Mouse (Mus musculus): ENCODE measurements at regions not wholly inside any gene's neighbourhood (a gene's known extent, or its start where the extent isn't known, plus 50 kb on each side); places are given as distances from the start of the nearest gene placed in this dataset.

GRCm38 (mm10) chr3:80631391-80631790, 171.2 kb downstream of the Gria2 start:
- no peak for ATAC-seq
- Histone ChIP-seq H3K4me2 (replicated peaks) (no peak overlapping the region), H3K36me3 (no peaks in the 10 kb centered on the region), H3K4me1 (replicated peaks) (no peaks in the 10 kb centered on the region), H3K9ac (replicated peaks) (no peak overlapping the region), H3K4me3 (replicated peaks) (no peak overlapping the region), H3K27me3 (no peaks in the 10 kb centered on the region), H3K9me3 (no peaks in the 10 kb centered on the region), H3K27ac (no peak overlapping the region)

DNA sequence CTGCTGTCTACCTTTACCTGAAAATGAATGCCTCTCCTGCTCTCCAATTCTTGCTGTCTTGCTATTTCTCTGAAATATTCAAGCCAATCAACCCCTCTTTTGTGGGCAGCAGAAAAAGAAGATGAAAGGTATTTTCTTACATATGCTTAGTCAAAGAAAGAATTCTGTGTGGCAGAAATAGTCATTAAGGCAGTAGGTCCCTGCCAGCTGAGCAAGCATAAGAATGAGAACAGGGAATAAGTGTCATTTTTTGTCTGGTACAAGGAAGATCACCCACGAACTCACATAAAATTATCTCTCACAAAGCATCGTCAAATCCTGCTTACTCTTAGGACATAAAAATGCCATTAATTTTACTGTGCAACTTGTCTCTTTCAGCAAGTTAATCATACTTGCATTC, 192.2 kb downstream of the Gria2 start:
- no peak overlapping the region for H3K27ac ChIP-seq
- H3K4me1 ChIP-seq (replicated peaks), result 0 out of 2 replicates have a peak, but pooled peaks cover 5% of the 10 kb centered on the region
- ATAC-seq, result no peak
- H3K36me3 ChIP-seq, result no peaks in the 10 kb centered on the region
- no peak overlapping the region for H3K9ac ChIP-seq (replicated peaks)
- H3K27me3 ChIP-seq, result no peaks in the 10 kb centered on the region
- no peak overlapping the region for H3K4me2 ChIP-seq (replicated peaks)
- H3K9me3 ChIP-seq, result no peaks in the 10 kb centered on the region
- 74% methylated on average over 2 of the region's 2 CpGs for WGBS
- H3K4me3 ChIP-seq (replicated peaks), result no peak overlapping the region

DNA sequence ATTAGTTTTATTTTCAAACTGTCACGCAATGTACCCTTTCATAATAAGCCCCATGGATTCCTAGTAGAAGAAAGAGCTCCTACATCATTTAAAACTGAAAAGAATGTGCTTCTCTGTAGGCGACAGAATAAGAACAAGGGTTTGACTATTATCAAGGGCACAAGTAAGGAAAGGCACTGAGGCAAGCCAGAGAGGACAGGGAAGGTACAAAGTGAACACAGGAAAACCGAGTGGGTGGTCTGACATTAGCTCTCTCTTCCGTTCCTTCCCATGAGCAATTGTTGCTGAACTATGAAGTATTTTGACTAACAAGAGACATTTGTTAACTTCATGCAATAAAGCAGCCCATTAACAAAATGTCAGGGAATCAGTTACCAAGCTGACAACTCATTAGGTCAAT, 194.2 kb downstream of the Gria2 start:
- Histone ChIP-seq H3K27me3 (no peaks in the 10 kb centered on the region), H3K4me3 (replicated peaks) (no peak overlapping the region), H3K4me1 (replicated peaks) (0 out of 2 replicates have a peak, but pooled peaks cover 5% of the 10 kb centered on the region), H3K9me3 (no peaks in the 10 kb centered on the region), H3K9ac (replicated peaks) (no peak overlapping the region), H3K36me3 (no peaks in the 10 kb centered on the region), H3K4me2 (replicated peaks) (no peak overlapping the region), H3K27ac (no peak overlapping the region)
- WGBS, result 39% methylated on average over 4 of the region's 4 CpGs
- no peak for ATAC-seq

GRCm38 (mm10) chr3:80607809-80608208, 194.8 kb downstream of the Gria2 start:
- Histone ChIP-seq H3K9ac (replicated peaks) (no peak overlapping the region), H3K36me3 (no peaks in the 10 kb centered on the region), H3K9me3 (no peaks in the 10 kb centered on the region), H3K27ac (no peak overlapping the region), H3K4me2 (replicated peaks) (no peak overlapping the region), H3K4me1 (replicated peaks) (0 out of 2 replicates have a peak, but pooled peaks cover 5% of the 10 kb centered on the region), H3K27me3 (no peaks in the 10 kb centered on the region), H3K4me3 (replicated peaks) (no peak overlapping the region)
- ATAC-seq, result no peak
- 26% methylated on average over 2 of the region's 2 CpGs for WGBS

DNA sequence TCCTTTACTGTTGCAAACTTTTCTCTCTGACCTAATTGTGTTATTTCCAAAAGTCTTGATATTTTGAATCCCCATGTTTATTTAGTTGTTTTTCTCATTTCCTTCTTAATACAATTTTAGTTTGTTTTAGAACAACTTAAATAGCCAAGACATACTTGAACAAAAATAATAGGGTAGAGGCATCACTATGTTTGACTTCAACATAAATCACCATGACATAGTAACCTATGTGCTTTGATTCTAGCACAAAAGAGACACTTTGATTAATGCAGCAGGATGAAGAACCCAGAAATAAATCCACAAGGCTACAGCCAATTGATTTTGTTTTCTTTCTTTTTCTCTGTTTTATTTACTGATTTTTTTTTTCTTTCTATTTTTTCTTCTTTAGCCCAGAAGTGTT, 205.1 kb downstream of the Gria2 start:
- Histone ChIP-seq H3K4me3 (replicated peaks) (no peak overlapping the region), H3K36me3 (no peaks in the 10 kb centered on the region)

GRCm38 (mm10) chr3:80567514-80567913, 235.1 kb downstream of the Gria2 start:
- Histone ChIP-seq H3K4me3 (replicated peaks) (no peak overlapping the region), H3K9ac (replicated peaks) (no peak overlapping the region), H3K27ac (no peak overlapping the region), H3K4me2 (replicated peaks) (no peak overlapping the region), H3K36me3 (no peaks in the 10 kb centered on the region), H3K27me3 (no peaks in the 10 kb centered on the region), H3K4me1 (replicated peaks) (no peaks in the 10 kb centered on the region), H3K9me3 (no peaks in the 10 kb centered on the region)
- no peak for ATAC-seq

More for the DNA sequence above, 205.1 kb downstream of the Gria2 start:
- Histone ChIP-seq H3K9me3 (no peaks in the 10 kb centered on the region), H3K9ac (replicated peaks) (no peak overlapping the region), H3K27ac (no peak overlapping the region), H3K27me3 (no peaks in the 10 kb centered on the region), H3K4me2 (replicated peaks) (no peak overlapping the region), H3K4me1 (replicated peaks) (no peaks in the 10 kb centered on the region)
- no peak for ATAC-seq

GRCm38 (mm10) chr3:80566236-80566635, 236.4 kb downstream of the Gria2 start:
- no peaks in the 10 kb centered on the region for H3K9me3 ChIP-seq
- H3K4me3 ChIP-seq (replicated peaks), result no peak overlapping the region
- no peak overlapping the region for H3K9ac ChIP-seq (replicated peaks)
- no peaks in the 10 kb centered on the region for H3K4me1 ChIP-seq (replicated peaks)
- no peaks in the 10 kb centered on the region for H3K36me3 ChIP-seq
- no peak overlapping the region for H3K4me2 ChIP-seq (replicated peaks)
- no peak for ATAC-seq
- no peak overlapping the region for H3K27ac ChIP-seq
- WGBS, result 66% methylated on average over 3 of the region's 3 CpGs
- H3K27me3 ChIP-seq, result no peaks in the 10 kb centered on the region

- Histone ChIP-seq H3K9me3 (no peaks in the 10 kb centered on the region), H3K36me3 (no peaks in the 10 kb centered on the region), H3K27ac (no peak overlapping the region), H3K9ac (replicated peaks) (no peak overlapping the region), H3K4me3 (replicated peaks) (no peak overlapping the region), H3K4me1 (replicated peaks) (no peaks in the 10 kb centered on the region), H3K4me2 (replicated peaks) (no peak overlapping the region), H3K27me3 (no peaks in the 10 kb centered on the region)
- no peak for ATAC-seq
These were observed 256.4 kb downstream of the Gria2 start for GRCm38 (mm10) chr3:80546151-80546695.

DNA sequence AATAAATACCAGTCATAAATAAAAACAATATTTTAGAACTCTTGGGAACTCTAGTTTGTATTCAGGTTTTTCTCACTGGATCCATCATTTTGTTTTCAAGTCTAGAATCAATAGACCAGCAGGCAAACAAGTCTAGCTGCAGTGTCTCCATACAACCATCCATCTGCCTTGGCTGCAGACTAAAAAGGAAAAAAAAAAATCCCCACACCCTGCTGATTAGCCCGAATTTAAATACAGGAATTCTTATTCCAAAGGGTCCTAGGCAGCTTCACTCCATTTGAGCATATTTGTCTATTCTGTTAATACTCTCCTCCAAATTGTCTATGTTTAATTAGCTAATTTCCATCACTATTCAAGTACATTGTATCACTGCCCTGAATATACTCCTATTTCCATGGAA, 258.9 kb downstream of the Gria2 start:
- Histone ChIP-seq H3K4me3 (replicated peaks) (no peak overlapping the region), H3K36me3 (no peaks in the 10 kb centered on the region), H3K27ac (no peak overlapping the region), H3K9me3 (no peaks in the 10 kb centered on the region), H3K4me2 (replicated peaks) (no peak overlapping the region), H3K4me1 (replicated peaks) (no peaks in the 10 kb centered on the region), H3K9ac (replicated peaks) (no peak overlapping the region), H3K27me3 (no peaks in the 10 kb centered on the region)
- WGBS, result 45% methylated on average over 1 of the region's 1 CpGs
- ATAC-seq, result no peak

GRCm38 (mm10) chr3:80541382-80541781, 261.3 kb downstream of the Gria2 start:
- Histone ChIP-seq H3K9me3 (no peaks in the 10 kb centered on the region), H3K27me3 (no peaks in the 10 kb centered on the region), H3K4me2 (replicated peaks) (no peak overlapping the region), H3K9ac (replicated peaks) (no peak overlapping the region), H3K4me1 (replicated peaks) (no peaks in the 10 kb centered on the region), H3K4me3 (replicated peaks) (no peak overlapping the region), H3K36me3 (no peaks in the 10 kb centered on the region), H3K27ac (no peak overlapping the region)
- ATAC-seq, result 0 out of 2 replicates have a peak, but pooled peaks have one; percentile 43

- H3K27me3 ChIP-seq, result no peaks in the 10 kb centered on the region
- WGBS, result 90% methylated on average over 4 of the region's 4 CpGs
- H3K4me1 ChIP-seq (replicated peaks), result no peaks in the 10 kb centered on the region
- no peaks in the 10 kb centered on the region for H3K36me3 ChIP-seq
- no peaks in the 10 kb centered on the region for H3K9me3 ChIP-seq
- no peak overlapping the region for H3K9ac ChIP-seq (replicated peaks)
- H3K27ac ChIP-seq, result no peak overlapping the region
- H3K4me3 ChIP-seq (replicated peaks), result no peak overlapping the region
- no peak overlapping the region for H3K4me2 ChIP-seq (replicated peaks)
- ATAC-seq, result no peak
These were observed 268.8 kb downstream of the Gria2 start for GRCm38 (mm10) chr3:80533706-80534349.

GRCm38 (mm10) chr3:80514026-80514425, 288.6 kb downstream of the Gria2 start:
- no peaks in the 10 kb centered on the region for H3K9me3 ChIP-seq
- no peak overlapping the region for H3K4me3 ChIP-seq (replicated peaks)
- no peaks in the 10 kb centered on the region for H3K27me3 ChIP-seq
- ATAC-seq, result no peak
- no peak overlapping the region for H3K4me2 ChIP-seq (replicated peaks)
- no peaks in the 10 kb centered on the region for H3K36me3 ChIP-seq
- no peaks in the 10 kb centered on the region for H3K4me1 ChIP-seq (replicated peaks)
- no peak overlapping the region for H3K9ac ChIP-seq (replicated peaks)
- H3K27ac ChIP-seq, result no peak overlapping the region
- 55% methylated on average over 1 of the region's 1 CpGs for WGBS

GRCm38 (mm10) chr3:80509185-80509584, 293.4 kb downstream of the Gria2 start:
- Histone ChIP-seq H3K36me3 (no peaks in the 10 kb centered on the region), H3K4me3 (replicated peaks) (no peak overlapping the region), H3K27me3 (no peaks in the 10 kb centered on the region), H3K9me3 (no peaks in the 10 kb centered on the region), H3K4me1 (replicated peaks) (no peaks in the 10 kb centered on the region), H3K27ac (no peak overlapping the region), H3K9ac (replicated peaks) (no peak overlapping the region), H3K4me2 (replicated peaks) (no peak overlapping the region)
- no peak for ATAC-seq
- WGBS, result 89% methylated on average over 1 of the region's 1 CpGs
